Mouse (Mus musculus) olfactory bulb, adult 2 months (tissue): Measurements from ENCODE around the gene Gm49352. TPM values are rescaled to one million over a fixed set of nuclear protein-coding genes. Genes with fewer than 3 reads are reported as not detected.
"Not testable (repeated sequence)": the region's sequence is repeated elsewhere in the genome, so short reads cannot be mapped to it uniquely, and the experiment has no call there.

Source experiments
- H3K27ac ChIP-seq: fragments of 200-500 bp; 2 replicates; pipeline ENCODE4 v1.5.1; 2012; ENCODE audit warnings: low read depth, low read length; ENCODE audit not compliant: insufficient read depth
- H3K4me1 ChIP-seq: fragments of 200-500 bp; 2 replicates; pipeline ENCODE4 v1.6.1; 2012; ENCODE audit warnings: low read length; ENCODE audit not compliant: control insufficient read depth, insufficient read depth
- H3K4me3 ChIP-seq: fragments of 200-500 bp; 2 replicates; pipeline ENCODE4 v1.5.1; 2012; ENCODE audit warnings: mild to moderate bottlenecking, low read depth, low read length, moderate library complexity; ENCODE audit not compliant: insufficient read depth
- CTCF ChIP-seq: fragments of 200-500 bp; IDR thresholded peaks from 2 replicates; pipeline ENCODE4 v1.5.1; 2012; ENCODE audit warnings: low read depth, mild to moderate bottlenecking, low read length, moderate library complexity; ENCODE audit not compliant: insufficient read depth
- POLR2A ChIP-seq: fragments of 200-500 bp; IDR thresholded peaks from 2 replicates; pipeline ENCODE4 v1.6.1; 2012; ENCODE audit warnings: mild to moderate bottlenecking, low read depth, low read length, moderate library complexity; ENCODE audit not compliant: insufficient read depth
- WGBS: fragments of 180-500 bp; shearing (Covaris S2); methylation state at CpG from one replicate; pipeline ENCODE4 v1.1.7; 2018; 5-methylcytosine and 5-hydroxymethylcytosine counted together
- polyA plus RNA-seq: library from polyadenylated mRNA; stranded (reverse); fragments of >200 nt; gene quantifications from 2 replicates; pipeline ENCODE4 v1.2.4, GENCODE M21; 2012; ENCODE audit warnings: low replicate concordance; ENCODE audit not compliant: missing spikeins, insufficient read depth, insufficient read length

Gene Gm49352
- polyA plus RNA-seq = not detected in 2 replicates

DNA sequence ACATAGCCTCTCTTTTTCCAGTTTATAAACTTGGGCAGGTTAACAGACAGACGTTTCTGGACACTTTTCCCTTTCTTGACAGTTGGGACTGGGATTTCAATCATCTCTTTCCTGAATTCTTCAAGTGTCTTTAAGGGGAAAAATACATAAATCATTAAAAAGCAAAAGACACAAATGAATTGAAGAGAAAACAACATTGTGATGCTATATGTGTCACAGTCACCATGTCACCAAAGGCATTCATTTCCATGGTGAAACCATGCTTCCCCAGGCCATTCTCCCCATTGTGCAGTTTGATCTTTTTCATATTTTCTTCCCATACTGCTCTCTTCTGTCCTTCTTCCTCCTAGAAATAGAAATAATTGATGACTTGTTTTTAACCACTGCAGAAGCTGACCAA is at the start of gene Gm49352:
Gene Gm49352 (minus strand): TSS at position 101 of the 400 bp plus-strand sequence.
- WGBS = 22% methylated on average over 1 of the region's 1 CpGs
- not testable (repeated sequence) for H3K4me3 ChIP-seq, H3K4me1 ChIP-seq, H3K27ac ChIP-seq

DNA sequence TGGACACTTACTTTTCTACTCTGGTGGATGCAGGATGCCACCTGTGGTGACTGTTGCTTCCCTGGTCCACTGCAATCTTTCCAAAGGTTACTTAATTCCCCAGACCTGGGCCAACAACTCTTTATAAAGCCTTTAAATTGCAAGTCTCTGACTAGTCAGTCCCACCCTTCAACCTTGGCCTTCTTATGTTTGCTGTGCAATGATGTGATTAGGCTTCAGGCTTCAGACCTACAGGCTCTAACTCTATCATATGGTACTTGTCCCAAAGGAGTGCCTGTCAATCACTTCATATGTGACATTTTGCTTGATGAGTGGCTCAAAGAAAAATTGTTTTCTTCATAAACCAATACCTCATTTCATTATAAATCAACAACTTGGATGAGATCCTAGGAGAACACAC is 2.1 kb upstream of the Gm49352 start, which contains the start of gene Cts3:
Gene Cts3 (minus strand): TSS at position 101 of the 400 bp plus-strand sequence.
- no peaks in the 10 kb centered on the region for H3K4me1 ChIP-seq
- TF ChIP-seq CTCF = no peak
- no peak for TF ChIP-seq POLR2A
- no peak within 1 kb of the TSS for H3K4me3 ChIP-seq
- H3K27ac ChIP-seq = no peak within 1 kb of the TSS

DNA sequence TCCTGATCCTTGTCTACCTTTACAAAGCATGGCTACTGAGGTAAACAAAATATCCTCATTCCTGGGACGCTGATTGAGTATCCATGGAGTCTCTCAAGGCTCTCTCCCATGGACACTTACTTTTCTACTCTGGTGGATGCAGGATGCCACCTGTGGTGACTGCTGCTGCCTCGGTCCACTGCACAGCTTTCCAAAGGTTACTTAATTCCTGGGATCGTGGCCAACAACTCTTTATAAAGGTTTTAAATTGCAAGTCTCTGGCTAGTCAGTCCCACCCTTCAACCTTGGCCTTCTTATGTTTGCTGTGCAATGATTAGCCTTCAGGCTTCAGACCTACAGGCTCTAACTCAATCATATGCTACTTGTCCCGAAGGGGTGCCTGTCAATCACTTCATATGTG is 26.3 kb downstream of the Gm49352 start, which contains the start of gene Ctsm:
Gene Ctsm (minus strand): TSS at position 209 of the 400 bp plus-strand sequence.
- 64% methylated on average over 4 of the region's 4 CpGs for WGBS

More for the DNA sequence above, 26.3 kb downstream of the Gm49352 start, which contains the start of gene Ctsm:
- Histone ChIP-seq H3K4me1 (no peaks in the 10 kb centered on the region), H3K27ac (no peak within 1 kb of the TSS), H3K4me3 (no peak within 1 kb of the TSS)
- TF ChIP-seq POLR2A = no peak
- TF ChIP-seq CTCF = no peak

Other genes with a start within 250 kb of the Gm49352 start
- not detected in 2 replicates for gene Cts7, start 210.0 kb downstream of the Gm49352 start, polyA plus RNA-seq
- gene Ctsm, start 26.3 kb downstream of the Gm49352 start, polyA plus RNA-seq = not detected in 2 replicates
- not detected in 2 replicates for gene Cts3, start 2.0 kb upstream of the Gm49352 start, polyA plus RNA-seq